Mouse (Mus musculus) left cerebral cortex, postnatal 10 days (tissue): Measurements from ENCODE around the gene Wipf3. TPM values are rescaled to one million over a fixed set of nuclear protein-coding genes. Genes with fewer than 3 reads are reported as not detected.

Experiments
- DNase-seq, 2 experiments: peaks; one replicate each; pipeline ENCODE4 v3.0.0; 2021 to 2022; ENCODE audit warnings: low spot score in 2 of 2, mixed read lengths in 1 of 2; ENCODE audit errors: extremely low spot score in 1 of 2
- intact Hi-C: fragments of 180-260 bp; cut with DNase I; formaldehyde crosslinking; loops from one replicate; pipeline ENCODE4 v1.15.1; 2025
- total RNA-seq, 2 experiments: library from RNA; stranded (reverse); gene quantifications; 2 replicates each; pipeline ENCODE4 v1.2.3; 2021

The Wipf3 gene
- total RNA-seq, 2 experiments from 2014 or later: 23.2 to 33.3 TPM

DNA sequence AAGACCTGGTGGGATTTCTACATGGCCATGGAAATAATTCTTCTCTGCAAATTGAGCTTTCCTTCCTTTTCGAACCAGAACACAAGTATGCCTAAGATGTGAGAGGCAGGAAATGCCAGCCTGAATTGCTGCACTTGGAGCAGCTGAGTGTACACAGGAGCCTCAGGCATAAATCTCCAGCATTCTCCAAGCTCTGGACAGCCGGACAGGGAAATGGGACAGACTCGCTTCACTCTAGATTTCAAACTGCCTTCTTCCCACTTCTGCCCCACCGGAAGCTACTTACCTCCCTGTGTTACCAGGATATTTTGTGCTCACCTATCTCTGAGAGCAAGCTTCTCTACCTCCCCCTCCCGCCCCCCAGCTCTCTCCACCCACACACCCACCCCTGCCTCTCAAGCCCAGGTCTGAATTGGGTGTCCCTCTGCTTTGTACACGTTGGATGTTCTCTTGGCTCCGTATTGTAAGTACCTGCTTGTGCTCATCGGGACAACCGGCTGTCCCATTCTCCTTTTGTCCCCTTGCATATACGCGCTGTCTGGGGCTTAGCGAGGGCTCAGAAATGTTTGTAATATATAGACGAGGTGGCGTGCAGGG is 455 bp upstream of the Wipf3 start:
- intact Hi-C loops: no loop called here

DNA sequence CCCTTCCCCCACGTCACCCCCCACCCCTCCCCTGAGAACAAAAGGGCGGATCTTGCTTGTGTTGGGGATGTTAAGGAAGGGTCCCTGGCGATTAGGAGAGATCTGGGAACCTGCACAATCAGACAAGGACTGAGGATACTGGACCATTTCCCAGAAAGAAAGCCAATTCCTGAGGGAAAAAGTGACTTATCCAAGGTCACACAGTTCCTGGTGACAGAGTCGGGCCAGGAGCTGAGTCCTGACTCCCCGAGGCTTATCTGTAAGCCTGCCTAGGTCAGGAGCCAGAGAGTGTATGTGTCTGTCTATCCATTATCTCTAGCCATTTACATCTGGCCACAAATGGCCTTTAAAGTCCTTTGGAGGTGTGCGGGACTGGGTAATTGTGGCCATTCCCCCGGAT is 818 bp downstream of the Wipf3 start:
- DNase-seq: no peak
- intact Hi-C loops: loop anchor here (5.0 kb wide), 2 partner anchors 33 to 42 kb away; no protein-coding TSS in a partner anchor

More for the DNA sequence above, 455 bp upstream of the Wipf3 start:
- no peak for DNase-seq

DNA sequence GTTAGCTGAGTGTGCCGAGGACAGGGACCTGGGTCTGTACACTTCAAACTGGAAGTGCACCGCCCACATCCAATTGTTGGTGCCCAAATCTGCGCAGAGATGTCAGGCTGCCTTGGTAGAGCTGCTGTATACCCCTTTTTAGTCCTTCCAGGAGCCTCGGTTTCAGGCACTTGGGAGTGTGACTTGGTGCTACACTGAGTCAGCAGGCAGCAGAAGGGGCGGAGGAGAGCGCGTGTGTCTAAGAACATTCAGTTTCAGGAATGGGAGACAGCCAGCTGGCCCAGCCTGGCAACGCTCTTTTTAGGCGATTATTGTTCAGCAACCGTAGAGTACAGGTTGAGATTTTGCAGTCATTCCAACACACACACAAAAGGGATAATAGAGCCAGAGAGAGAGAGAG is 2.4 kb downstream of the Wipf3 start:
- peak; percentile 44 to 62 for DNase-seq
- intact Hi-C loops: loop anchor here (5.0 kb wide), 2 partner anchors 34 to 41 kb away; no protein-coding TSS in a partner anchor

DNA sequence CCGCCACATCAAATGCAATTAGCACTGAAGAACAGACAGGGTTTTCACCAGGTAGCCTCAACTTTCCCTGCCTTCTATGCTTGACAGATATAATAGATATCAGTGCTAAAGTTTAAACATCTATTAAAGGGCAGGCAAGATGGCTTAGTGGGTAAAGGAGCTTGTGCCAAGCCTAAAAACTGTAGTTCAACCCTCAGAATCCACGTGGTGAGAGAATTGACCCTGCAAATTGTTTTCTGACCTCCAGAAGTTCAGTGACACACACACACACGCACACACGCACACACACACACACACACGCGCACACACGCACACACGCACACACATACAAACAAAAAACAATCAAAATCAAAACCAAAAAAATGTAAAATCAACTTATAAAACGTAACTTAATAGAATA is 2.8 kb downstream of the Wipf3 start:
- intact Hi-C loops: loop anchor here (5.0 kb wide), 2 partner anchors 35 to 40 kb away; no protein-coding TSS in a partner anchor

DNA sequence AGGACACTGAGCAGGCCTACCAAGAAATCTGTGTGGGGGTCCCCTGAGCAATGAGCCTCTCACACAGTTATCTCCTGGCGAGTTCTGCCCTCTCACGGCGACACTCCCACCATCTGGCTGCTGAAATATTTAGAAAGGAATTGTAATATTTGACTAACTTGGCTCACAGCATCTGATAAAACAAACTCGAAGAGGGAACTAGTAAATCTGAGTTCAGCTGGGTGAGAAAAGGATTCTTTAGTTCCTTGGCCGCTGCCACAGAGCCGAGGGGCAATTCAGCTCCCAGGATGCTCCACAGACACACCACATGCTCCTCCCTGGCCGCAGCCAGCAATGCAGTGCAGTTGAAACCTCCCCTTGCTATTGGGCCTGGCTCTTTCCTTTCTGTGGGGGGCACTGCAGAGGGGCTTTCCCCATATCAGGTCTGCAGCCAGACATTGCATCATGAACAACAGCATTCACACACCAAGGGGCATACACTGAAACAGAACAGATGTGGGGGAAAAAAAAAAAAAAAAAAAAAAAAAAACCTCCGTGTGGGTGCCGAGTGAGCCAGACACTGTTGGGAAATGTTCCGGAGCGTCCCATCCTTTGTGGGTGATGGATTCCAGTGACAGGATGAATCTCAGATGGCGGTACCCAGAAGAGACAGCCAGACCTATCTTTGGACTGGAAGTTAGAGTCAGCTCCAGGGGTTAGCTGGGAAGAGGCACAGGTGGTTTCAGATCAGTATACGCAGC is 3.6 kb downstream of the Wipf3 start:
- intact Hi-C loops: loop anchor here (5.0 kb wide), 2 partner anchors 36 to 39 kb away; no protein-coding TSS in a partner anchor
- DNase-seq: no peak

More for the DNA sequence above, 2.8 kb downstream of the Wipf3 start:
- DNase-seq: no peak

DNA sequence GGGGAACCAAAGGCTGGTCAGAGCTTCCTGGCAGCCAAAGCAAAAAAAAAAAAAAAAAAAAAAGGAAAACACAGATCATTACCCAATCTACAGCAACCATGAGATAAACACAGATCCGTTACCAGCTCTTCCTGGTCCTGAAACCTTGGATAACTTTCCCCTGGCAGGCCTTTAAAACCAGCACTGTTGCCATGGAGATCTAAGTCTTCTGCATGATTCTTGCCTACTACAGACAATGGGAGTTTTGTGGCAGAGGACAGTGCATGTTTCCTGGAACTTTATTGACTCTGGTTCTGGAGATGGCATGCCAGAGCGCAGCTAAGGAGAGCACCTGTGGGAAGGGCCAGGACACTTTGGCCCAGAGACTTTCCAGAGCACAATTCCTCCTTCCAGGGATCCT is 4.8 kb downstream of the Wipf3 start:
- intact Hi-C loops: loop anchor here (5.0 kb wide), 2 partner anchors 37 to 38 kb away; no protein-coding TSS in a partner anchor
- DNase-seq: peak in 1 of 2 experiments; percentile 15

DNA sequence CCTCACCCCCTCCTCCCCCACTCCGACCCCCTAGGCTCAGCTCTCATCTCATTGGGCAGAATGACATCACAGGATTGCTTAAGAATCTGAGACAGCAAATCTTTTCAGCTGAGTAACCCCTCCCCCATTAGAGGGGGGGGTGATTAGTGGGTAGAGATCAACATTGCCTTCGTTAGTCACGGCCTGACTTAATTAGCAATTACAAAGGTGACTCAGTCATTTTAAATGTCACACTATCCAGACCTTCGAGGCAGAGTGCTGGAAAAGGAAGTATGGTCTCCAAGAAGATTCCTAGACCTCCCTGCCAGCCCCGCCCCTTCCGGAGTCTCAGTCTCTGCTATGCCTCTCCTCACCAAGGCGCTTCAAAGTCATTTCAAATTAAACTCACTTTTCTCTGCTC is 6.3 kb downstream of the Wipf3 start:
- DNase-seq: no peak
- intact Hi-C loops: no loop called here

DNA sequence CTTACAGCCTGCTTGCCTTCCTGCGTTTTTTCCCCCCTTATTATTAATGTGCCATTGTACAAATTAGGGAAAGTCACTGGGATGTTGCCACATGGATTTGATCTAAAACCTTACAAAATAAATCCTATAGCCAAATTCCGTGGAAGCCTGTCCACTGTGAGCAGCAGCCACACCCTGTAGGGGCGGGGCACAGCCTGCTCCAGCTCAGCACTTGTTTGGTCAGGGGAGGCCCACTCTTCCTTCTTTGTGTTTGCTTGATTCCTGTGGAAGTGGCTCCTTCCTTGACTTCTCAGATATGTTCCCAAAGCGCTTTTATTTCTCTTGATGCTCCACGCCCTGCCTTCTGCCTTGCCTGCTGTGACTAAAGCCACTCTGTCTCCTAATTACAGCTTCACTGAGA is 6.9 kb downstream of the Wipf3 start:
- no peak for DNase-seq
- intact Hi-C loops: no loop called here

DNA sequence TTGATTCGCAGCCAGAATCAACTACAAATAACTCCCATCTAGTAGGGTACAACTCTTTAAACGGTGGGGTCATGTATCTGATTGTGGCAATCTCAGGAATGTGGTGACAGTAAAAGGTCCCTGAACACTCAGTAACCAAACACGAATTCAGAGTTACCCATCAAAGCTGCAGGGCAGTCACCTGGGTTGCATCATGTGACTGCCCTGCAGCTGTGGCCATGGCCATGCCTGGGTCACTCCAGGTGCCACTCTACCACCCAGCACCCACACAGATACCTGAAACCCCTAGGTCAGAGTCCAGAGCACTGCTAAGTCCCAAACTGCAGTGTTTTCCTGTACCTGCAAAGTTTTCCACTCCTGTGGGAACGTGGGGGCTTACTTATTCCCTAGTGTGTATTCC is 9.1 kb downstream of the Wipf3 start:
- intact Hi-C loops: no loop called here
- DNase-seq: peak in 1 of 2 experiments; percentile 3

DNA sequence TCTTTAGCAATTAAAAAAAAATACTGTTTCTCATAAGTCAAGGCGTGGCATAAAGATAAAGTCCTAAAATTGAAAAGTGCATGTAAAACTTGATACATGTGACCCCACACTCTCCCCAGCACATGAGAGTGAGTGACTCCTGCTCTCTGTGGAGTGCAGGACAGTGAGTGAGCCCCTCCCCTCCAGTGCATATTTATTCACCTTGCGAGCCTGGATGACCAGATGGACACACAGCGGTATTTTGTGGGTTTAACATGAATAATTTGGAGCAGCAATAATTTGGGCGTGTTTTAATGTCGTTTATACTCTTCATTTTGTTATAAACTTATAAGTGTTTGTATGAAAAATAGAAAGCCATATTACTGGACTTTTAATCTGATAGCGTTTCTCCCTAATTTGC is 11.3 kb downstream of the Wipf3 start:
- intact Hi-C loops: no loop called here
- peak in 1 of 2 experiments; percentile 4 for DNase-seq

DNA sequence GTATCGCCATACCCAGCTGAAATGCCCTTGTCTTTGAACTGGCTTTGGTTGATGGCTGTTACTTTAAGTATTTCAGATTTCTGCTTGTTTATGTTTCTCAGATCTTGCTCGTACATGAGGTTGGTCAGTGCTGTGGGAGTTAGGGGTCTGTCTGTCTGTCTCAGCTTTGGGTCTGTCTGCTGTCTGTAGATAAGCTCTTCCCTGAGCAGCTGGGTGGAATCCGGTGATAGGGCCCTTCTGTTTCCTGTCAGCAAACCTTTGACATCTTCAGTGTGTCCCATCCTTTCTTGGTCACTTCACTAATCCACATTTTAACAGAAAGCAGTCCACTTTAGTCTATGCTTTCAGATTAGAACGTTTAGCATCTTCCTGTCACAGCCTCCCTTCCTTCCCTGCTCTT is 14.3 kb downstream of the Wipf3 start:
- intact Hi-C loops: no loop called here
- no peak for DNase-seq

DNA sequence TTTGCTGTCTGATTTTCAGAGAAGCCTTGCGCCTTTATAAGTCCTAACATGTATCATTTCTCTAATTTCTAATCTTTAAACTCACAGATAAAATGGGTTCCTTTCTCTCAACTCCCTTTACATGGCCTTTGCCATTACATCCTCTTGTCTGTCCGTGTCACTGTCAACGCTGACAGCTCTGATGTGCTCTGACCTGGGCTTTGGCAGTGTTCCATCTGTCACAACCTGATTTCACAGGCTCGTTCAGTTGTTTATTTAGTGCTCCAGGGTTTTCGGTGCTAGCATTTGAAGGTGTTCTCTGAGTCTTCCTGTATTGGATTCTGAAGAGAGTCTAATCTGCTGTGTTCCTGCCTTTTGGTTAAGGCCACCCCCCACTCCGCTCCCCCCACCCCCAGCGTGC is 14.7 kb downstream of the Wipf3 start:
- DNase-seq: peak in 1 of 2 experiments; percentile 12
- intact Hi-C loops: no loop called here

DNA sequence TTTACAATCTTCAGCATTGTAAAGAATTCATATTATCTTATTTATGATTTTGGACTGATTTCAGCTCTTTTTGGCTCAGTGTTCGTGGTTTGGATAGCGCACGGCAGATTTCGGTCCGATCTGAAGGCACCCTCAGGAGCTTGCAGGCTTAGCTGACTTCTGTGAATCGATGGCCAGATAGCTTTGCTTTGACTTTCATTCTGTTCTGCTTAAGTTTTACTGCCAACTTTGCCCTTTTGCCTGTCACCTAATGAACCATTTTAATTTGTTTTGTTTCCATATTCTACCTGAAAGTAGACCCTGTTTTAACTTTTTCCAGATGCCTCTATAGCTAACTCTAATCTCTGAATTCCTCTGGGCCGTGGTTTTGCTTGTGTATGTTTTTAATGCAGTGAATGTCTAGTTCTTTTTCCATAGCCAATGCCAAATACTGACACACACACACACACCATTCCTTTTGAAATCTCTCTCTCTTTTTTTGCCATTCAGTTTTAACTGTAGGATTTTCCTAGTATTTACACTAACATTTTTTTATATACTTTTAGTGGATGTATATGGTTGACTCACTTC is 15.9 kb downstream of the Wipf3 start:
- intact Hi-C loops: no loop called here
- no peak for DNase-seq

DNA sequence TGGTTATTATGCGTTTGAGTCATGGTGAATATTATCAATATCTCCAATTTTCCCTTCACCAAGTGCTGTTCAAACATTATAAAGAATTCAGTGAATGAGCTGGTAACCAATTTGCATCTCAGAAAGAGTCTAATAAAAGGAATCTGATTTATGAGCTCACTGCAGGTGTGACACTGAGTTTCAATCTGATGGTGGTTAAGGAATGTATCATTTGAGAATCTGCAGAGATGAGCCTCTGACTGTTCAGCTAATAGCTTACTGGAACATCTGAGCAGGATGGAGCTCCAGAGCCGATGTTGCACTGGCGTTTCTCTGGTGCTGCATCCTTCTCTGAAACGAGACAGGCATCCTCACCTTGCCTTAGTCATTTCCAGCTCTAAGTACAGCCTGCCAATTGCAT is 17.9 kb downstream of the Wipf3 start:
- peak in 1 of 2 experiments; percentile 8 for DNase-seq
- intact Hi-C loops: no loop called here

DNA sequence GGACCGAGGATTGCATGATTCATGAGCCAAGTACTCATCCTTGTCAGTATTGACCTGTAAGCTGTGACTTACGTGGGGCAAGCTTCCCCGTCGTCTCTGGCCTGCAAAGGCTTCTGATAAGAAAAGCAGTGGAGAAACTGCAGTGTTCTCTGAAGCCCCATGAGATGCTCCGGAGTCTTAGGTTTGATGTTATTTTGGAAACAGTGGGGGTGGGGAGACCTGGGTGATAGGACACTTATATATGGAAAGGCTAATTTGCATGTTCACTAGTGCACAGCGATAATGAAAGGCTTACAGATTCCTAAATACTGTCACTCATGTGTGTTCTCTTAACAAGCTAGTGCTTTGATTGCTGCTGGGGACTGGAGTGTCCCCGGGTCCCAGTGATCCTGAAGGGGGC is 30.3 kb downstream of the Wipf3 start:
- intact Hi-C loops: no loop called here
- peak in 1 of 2 experiments; percentile 5 for DNase-seq

DNA sequence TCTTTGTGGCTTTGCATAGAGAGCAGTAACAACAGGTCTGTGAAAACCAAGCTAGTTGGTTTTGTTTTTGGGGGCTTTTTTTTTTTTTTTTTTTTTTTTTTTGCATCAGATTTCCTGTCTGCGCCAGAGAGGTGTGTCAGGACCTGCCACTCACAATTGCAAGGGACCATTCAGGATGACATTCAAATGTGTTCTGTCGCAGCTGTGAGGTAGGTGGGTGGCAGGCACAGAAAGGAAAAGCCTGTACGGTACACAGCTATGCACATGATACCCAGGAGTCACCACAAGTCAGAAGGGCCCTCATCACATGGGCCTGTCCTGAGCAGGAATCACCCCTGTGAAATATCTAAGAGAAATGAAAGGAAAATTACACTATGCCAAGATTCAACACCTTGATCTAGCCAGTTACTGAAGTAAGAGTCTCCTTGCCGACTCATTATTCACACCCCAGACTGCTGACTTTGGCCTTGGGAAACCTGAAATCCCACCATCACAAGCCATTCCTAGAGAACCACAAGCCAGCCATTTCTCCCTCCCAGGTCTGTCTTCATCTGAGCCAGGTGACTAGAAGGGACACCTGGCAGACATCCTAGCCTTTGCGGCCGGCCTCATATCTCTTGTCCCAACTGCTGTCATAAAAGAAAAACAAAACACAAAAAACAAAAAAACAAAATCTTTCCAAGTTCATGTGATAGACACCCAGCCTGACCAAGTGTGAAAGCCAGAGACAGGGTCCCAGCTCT is 30.9 kb downstream of the Wipf3 start:
- peak in 1 of 2 experiments; percentile 7 for DNase-seq
- intact Hi-C loops: no loop called here

DNA sequence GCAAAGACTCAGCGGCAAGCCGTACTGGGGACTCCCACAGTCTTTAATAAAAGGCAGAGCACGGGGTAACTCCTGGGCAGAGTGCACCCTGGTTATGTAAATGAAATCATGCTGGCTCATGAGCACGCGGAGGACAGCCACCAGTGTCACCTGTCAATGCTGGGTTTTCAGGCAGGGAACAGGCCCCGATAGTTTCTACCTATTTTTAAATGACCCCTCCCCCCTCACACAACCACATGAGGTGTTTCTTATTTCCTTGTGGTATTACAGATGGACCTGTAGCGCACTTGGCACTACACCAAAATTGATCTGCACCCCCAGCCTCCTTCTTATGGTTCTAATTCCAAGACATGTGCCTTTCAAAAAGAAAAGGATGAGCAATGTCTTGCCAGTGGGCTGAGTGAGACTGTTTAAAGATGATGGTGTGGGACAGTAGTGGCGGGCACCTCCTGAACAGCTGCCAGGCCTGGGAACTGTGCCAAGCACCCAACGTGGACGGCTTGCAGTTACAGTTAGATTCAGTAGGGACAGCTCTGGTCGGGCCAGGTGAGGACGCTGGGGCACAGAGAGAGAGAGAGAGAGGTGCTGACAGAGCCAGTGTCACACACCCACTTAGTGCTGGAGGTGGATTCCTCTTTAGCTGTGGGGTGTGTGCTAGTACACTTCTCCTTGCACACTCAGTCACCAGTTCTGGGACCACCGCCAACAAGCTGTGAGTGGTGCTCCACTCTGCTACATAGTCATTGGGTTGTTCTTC is 31.7 kb downstream of the Wipf3 start:
- intact Hi-C loops: no loop called here
- peak in 1 of 2 experiments; percentile 59 for DNase-seq

DNA sequence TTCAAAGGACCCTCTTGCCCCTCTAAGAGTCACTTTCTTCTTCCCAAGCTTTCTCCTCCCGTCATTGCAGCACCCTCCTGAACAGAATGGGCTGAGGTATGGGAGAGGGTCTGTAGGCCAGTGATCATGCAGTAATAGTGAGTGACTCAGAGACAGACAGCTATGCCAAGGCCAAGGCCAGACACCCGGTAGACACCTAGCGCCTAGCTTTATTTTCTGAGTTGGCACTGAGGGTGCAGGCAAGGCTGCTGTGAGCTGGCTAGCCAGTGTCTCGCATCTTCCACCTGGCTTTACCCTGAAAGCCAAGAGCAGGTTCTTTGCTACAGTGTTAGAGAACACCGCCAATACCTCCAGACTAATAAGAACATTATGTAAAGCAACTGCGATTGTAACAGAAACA is 33.4 kb downstream of the Wipf3 start:
- DNase-seq: peak in 1 of 2 experiments; percentile 11
- intact Hi-C loops: no loop called here
